Mouse (Mus musculus) ES-E14 (cell line): ENCODE results near the gene Gm21887. TPM values are rescaled to one million over a fixed set of nuclear protein-coding genes. Genes with fewer than 3 reads are reported as not detected.
"Not testable (repeated sequence)": the region's sequence is repeated elsewhere in the genome, so short reads cannot be mapped to it uniquely, and the experiment has no call there.

Experiments used
- DNase-seq: peaks from one replicate; pipeline ENCODE4 v3.0.0-alpha.2; 2013; ENCODE audit warnings: low read depth, low spot score
- H3K27ac ChIP-seq: 2 replicates; pipeline ENCODE4 v1.5.1; 2012; ENCODE audit warnings: low read depth, mild to moderate bottlenecking, low read length, moderate library complexity, mixed read lengths; ENCODE audit not compliant: poor library complexity, insufficient read depth, severe bottlenecking
- H3K36me3 ChIP-seq: 2 replicates; pipeline ENCODE4 v1.6.1; 2012; ENCODE audit warnings: mild to moderate bottlenecking, low read length, moderate library complexity, mixed read lengths; ENCODE audit not compliant: control insufficient read depth, poor library complexity, insufficient read depth, severe bottlenecking
- H3K4me1 ChIP-seq, 2 experiments: fragments of 150-350 bp in 1 of 2; sonication (generic) in 1 of 2; 2 replicates each; pipeline ENCODE4 v1.6.1; 2012; ENCODE audit warnings: low read length in 2 of 2, mild to moderate bottlenecking in 1 of 2, mixed read lengths in 1 of 2; ENCODE audit not compliant: control insufficient read depth in 2 of 2, insufficient read depth in 2 of 2, poor library complexity in 1 of 2
- H3K4me3 ChIP-seq, 2 experiments: fragments of 150-350 bp in 1 of 2; sonication (generic) in 1 of 2; 2 replicates each; pipeline ENCODE4 v1.5.1; 2012; ENCODE audit warnings: low read length in 2 of 2, low read depth in 1 of 2, mild to moderate bottlenecking in 1 of 2, mixed read lengths in 1 of 2; ENCODE audit not compliant: insufficient read depth in 1 of 2, poor library complexity in 1 of 2, severe bottlenecking in 1 of 2
- H3K9ac ChIP-seq: 2 replicates; pipeline ENCODE4 v1.6.1; 2012; ENCODE audit warnings: low read depth, mild to moderate bottlenecking, low read length, mixed read lengths; ENCODE audit not compliant: poor library complexity, insufficient read depth, severe bottlenecking
- H3K9me3 ChIP-seq: fragments of 150-350 bp; sonication (generic); 2 replicates; pipeline ENCODE4 v1.6.1; 2012; ENCODE audit warnings: low read depth, mild to moderate bottlenecking, low read length; ENCODE audit not compliant: control insufficient read depth, insufficient read depth
- in situ Hi-C, 2 experiments: fragments of 600-800 bp; cut with MboI; formaldehyde crosslinking; loops; one replicate each; pipeline ENCODE4 v1.15.1; 2025; ENCODE audit warnings: low sequenced_read_pairs in 2 of 2, inconsistent platforms in 1 of 2; ENCODE audit not compliant: unreplicated experiment in 2 of 2
- total RNA-seq: library from RNA; depleted of rRNA; stranded (reverse); fragments of 300-350 nt; gene quantifications from 2 replicates; pipeline ENCODE4 v1.2.3, GENCODE M21; 2012

The Gm21887 gene
- total RNA-seq, 1 experiment, result 165 TPM

DNA sequence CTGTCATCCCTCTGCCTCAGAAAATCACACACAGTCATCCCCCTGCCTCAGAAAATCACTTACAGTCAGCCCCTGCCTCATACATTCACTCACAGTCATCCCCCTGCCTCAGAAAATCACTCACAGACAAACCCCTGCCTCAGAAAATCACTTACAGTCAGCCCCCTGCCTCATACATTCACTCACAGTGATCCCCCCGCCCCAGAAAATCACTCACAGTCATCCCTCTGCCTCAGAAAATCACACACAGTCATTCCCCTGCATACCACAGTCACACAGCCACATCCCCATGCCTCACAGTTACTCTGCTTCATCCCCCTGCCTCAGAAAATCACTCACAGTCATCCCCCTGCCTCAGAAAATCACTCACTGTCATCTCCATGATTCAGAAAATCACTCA, 5.9 kb upstream of the Gm21887 start:
- H3K36me3 ChIP-seq, DNase-seq, H3K4me3 ChIP-seq, H3K9me3 ChIP-seq, in situ Hi-C loops: not testable (repeated sequence)
- Histone ChIP-seq H3K4me1 (peaks cover 15 to 26% of the 10 kb centered on the region in 2 experiments), H3K27ac (peak overlapping the region; percentile 18), H3K9ac (0 out of 2 replicates have a peak overlapping the region, but pooled peaks have one; percentile 0)

DNA sequence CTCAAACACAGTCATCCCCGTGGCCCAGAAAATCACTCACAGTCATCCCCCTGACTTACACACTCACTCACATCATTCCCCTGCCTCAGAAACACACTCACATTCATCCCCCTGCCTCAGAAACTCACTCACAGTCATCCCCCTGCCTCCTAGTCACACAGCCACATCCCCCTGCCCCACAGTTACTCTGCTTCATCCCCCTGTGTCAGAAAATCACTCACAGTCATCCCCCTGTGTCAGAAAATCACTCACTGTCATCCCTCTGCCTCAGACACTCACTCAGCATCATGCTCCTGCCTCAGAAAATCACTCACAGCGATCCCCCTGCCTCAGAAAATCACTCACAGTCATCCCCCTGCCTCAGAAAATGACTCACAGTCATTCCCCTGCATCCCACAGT, 5.2 kb upstream of the Gm21887 start:
- Histone ChIP-seq H3K27ac (peak overlapping the region; percentile 73), H3K4me1 (peaks cover 15 to 24% of the 10 kb centered on the region in 2 experiments), H3K9ac (peak overlapping the region; percentile 4; the same call in 1 of the 2 replicates)
- H3K36me3 ChIP-seq, H3K9me3 ChIP-seq, H3K4me3 ChIP-seq, in situ Hi-C loops: not testable (repeated sequence)
- DNase-seq, result peak; percentile 56

DNA sequence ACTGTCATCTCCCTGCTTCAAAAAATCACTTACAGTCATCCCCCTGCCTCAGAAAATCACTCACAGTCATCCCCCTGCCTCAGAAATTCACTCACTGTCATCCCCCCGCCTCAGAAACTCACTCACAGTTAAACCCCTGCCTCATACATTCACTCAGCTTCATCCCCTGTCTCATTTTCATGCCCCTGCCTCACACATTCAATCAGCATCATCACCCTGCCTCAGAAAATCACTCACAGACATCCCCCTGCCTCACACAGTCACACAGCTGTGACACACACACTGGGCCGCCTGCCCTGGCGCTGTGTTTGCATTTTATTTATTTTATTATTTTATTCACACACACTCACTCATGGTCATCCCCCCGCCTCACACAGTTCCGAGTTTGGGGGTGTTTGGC, 4.7 kb upstream of the Gm21887 start:
- peaks cover 15 to 23% of the 10 kb centered on the region in 2 experiments for H3K4me1 ChIP-seq
- H3K9me3 ChIP-seq, H3K4me3 ChIP-seq, in situ Hi-C loops, H3K9ac ChIP-seq, H3K36me3 ChIP-seq, DNase-seq: not testable (repeated sequence)
- H3K27ac ChIP-seq, result peak overlapping the region; percentile 73

DNA sequence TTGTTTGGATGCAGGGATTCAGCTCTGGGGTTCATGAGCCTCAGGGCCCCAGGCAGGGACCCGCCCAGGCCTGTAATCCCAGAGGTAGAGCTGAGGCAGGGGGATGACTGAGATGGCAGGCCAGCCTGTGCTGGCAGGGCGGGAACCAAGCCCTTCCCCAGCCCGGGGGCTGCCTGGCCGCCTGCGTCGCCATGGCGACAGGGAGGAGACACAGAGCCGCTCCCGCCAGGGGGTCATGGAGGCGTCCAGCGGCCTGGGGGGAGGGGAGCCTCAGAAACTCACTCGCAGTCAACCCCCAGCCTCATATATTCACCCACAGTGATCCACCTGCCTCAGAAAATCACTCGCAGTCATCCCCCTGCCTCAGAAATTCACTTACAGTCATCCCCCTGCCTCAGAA, 4.3 kb upstream of the Gm21887 start:
- H3K4me3 ChIP-seq, in situ Hi-C loops, H3K36me3 ChIP-seq, H3K9ac ChIP-seq, H3K9me3 ChIP-seq: not testable (repeated sequence)
- Histone ChIP-seq H3K4me1 (peaks cover 15 to 23% of the 10 kb centered on the region in 2 experiments), H3K27ac (peak overlapping the region; percentile 35; the same call in 1 of the 2 replicates)
- peak; percentile 85 for DNase-seq

DNA sequence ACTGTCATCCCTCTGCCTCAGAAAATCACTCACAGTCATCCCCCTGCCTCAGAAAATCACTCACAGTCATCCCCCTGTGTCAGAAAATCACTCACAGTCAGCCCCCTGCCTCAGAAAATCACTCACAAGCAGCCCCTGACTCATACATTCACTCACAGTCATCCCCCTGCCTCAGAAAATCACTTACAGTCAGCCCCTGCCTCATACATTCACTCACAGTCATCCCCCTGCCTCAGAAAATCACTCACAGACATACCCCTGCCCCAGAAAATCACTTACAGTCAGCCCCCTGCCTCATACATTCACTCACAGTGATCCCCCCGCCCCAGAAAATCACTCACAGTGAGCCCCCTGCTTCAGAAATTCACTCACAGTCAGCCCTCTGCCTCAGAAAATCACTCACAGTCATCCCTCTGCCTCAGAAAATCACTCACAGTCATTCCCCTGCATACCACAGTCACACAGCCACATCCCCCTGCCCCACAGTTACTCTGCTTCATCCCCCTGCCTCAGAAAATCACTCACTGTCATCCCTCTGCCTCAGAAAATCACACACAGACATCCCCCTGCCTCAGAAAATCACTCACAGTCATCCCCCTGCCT, 3.7 kb upstream of the Gm21887 start:
- Histone ChIP-seq H3K4me1 (peaks cover 15 to 20% of the 10 kb centered on the region in 2 experiments), H3K36me3 (peaks cover 10% of the 10 kb centered on the region), H3K27ac (peak overlapping the region; percentile 56)
- H3K9me3 ChIP-seq, in situ Hi-C loops, DNase-seq, H3K4me3 ChIP-seq, H3K9ac ChIP-seq: not testable (repeated sequence)

DNA sequence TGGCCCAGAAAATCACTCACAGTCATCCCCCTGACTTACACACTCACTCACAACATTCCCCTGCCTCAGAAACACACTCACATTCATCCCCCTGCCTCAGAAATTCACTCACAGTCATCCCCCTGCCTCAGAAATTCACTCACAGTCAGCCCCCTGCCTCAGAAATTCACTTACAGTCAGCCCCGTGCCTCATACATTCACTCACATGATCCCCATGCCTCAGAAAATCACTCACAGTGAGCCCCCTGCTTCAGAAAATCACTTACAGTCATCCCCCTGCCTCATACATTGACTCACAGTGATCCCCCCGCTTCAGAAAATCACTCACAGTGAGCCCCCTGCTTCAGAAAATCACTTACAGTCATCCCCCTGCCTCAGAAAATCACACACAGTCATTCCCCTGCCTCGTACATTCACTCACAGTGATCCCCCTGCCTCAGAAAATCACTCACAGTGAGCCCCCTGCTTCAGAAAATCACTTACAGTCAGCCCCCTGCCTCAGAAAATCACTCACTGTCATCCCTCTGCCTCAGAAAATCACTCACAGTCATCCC, 2.7 kb upstream of the Gm21887 start:
- H3K9me3 ChIP-seq, in situ Hi-C loops, H3K4me3 ChIP-seq: not testable (repeated sequence)
- Histone ChIP-seq H3K27ac (peak overlapping the region; percentile 82), H3K36me3 (peaks cover 16% of the 10 kb centered on the region), H3K4me1 (peaks cover 12 to 19% of the 10 kb centered on the region in 2 experiments), H3K9ac (peak overlapping the region; percentile 52)
- DNase-seq, result peak; percentile 49

DNA sequence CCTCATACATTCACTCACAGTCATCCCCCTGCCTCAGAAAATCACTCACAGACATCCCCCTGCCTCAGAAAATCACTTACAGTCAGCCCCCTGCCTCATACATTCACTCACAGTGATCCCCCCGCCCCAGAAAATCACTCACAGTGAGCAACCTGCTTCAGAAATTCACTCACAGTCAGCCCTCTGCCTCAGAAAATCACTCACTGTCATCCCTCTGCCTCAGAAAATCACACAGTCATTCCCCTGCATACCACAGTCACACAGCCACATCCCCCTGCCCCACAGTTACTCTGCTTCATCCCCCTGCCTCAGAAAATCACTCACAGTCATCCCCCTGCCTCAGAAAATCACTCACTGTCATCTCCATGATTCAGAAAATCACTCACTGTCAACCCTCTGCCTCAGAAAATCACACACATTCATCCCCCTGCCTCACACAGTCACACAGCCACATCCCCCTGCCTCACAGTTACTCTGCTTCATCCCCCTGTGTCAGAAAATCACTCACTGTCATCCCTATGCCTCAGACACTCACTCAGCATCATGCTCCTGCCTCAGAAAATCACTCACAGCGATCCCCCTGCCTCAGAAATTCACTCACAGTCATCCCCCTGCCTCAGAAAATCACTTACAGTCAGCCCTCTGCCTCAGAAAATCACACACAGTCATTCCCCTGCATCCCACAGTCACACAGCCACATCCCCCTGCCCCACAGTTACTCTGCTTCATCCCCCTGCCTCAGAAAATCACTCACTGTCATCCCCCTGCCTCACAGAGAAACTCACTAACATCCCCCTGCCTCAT, 1.9 kb upstream of the Gm21887 start:
- H3K4me3 ChIP-seq, DNase-seq, in situ Hi-C loops, H3K9me3 ChIP-seq: not testable (repeated sequence)
- Histone ChIP-seq H3K27ac (peak overlapping the region; percentile 68), H3K9ac (peak overlapping the region; percentile 13), H3K36me3 (peaks cover 16% of the 10 kb centered on the region), H3K4me1 (peaks cover 12 to 19% of the 10 kb centered on the region in 2 experiments)

DNA sequence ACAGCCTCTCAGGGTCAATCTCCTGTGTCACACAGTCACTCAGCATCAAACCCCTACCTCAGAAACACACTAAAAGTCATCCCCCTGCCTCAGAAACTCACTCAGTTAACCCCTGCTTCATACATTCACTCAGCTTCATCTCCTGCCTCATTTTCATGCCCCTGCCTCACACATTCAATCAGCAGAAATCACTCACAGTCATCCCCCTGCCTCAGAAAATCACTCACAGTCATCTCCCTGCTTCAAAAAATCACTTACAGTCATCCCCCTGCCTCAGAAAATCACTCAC, 1.3 kb upstream of the Gm21887 start:
- DNase-seq, H3K4me3 ChIP-seq, in situ Hi-C loops, H3K9me3 ChIP-seq: not testable (repeated sequence)
- Histone ChIP-seq H3K4me1 (peaks cover 12 to 19% of the 10 kb centered on the region in 2 experiments), H3K27ac (peak overlapping the region; percentile 68), H3K9ac (peak overlapping the region; percentile 13; the same call in 1 of the 2 replicates), H3K36me3 (peaks cover 16% of the 10 kb centered on the region)
